Comparison of ENCODE assay signal across 8 mouse cellular contexts in the genomic region with DNA sequence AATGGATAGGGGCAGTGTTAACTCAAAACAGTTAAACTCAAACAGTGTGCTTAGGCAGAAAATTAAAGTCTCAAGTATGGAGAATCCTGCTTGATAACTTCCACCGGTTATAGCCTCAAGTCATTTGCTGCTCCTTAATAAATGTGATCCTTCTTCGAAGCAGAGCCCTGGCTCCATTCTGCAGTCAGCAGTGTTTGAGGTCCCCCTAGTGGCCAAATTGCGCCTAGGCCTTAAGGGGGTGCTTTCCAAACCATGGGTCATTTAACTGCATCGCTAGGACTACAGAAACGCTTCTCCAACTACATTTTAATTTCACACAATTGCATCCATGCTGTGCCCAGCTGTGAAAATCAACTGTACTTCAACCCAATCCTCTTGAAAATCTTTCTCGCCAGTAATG. TPM values are rescaled to one million over a fixed set of nuclear protein-coding genes. Genes with fewer than 3 reads are reported as not detected.
DNase-seq lines count a peak whose midpoint lies in the region; ATAC-seq and TF ChIP-seq lines count a peak whose summit lies in the region.

No protein-coding gene starts in this region.

- H3K9ac ChIP-seq in embryonic facial prominence, embryonic 11.5 days (replicated peaks; ENCODE audit: low read length) = no peak overlapping the region
- H3K9ac ChIP-seq in limb, embryonic 15.5 days = no peak overlapping the region

- H3K4me3 ChIP-seq in embryonic facial prominence, embryonic 11.5 days (ENCODE audit: low read depth, low read length) = no peak overlapping the region
- no peak overlapping the region for H3K4me3 ChIP-seq in heart, embryonic 10.5 days
- H3K4me3 ChIP-seq in limb, embryonic 15.5 days = no peak overlapping the region
- H3K4me3 ChIP-seq in testis, adult 2 months (ENCODE audit: control insufficient read depth, low read depth, low read length) = no peak overlapping the region

- no peaks in the 10 kb centered on the region for H3K36me3 ChIP-seq in embryonic facial prominence, embryonic 11.5 days (replicated peaks; ENCODE audit: control insufficient read depth, insufficient read depth, low read depth, low read length)
- H3K36me3 ChIP-seq in heart, embryonic 10.5 days = no peaks in the 10 kb centered on the region
- H3K36me3 ChIP-seq in limb, embryonic 15.5 days = no peaks in the 10 kb centered on the region
- no peaks in the 10 kb centered on the region for H3K36me3 ChIP-seq in testis, adult 2 months (ENCODE audit: control insufficient read depth, insufficient read depth, low read length)

- no peaks in the 10 kb centered on the region for H3K27me3 ChIP-seq in embryonic facial prominence, embryonic 11.5 days (ENCODE audit: control insufficient read depth, insufficient read depth, low read length)
- no peaks in the 10 kb centered on the region for H3K27me3 ChIP-seq in heart, embryonic 10.5 days (ENCODE audit: insufficient read depth, poor library complexity, severe bottlenecking)
- H3K27me3 ChIP-seq in limb, embryonic 15.5 days = peaks cover 10% of the 10 kb centered on the region; the same call in 1 of the 2 replicates
- H3K27me3 ChIP-seq in testis, adult 2 months (ENCODE audit: control insufficient read depth, insufficient read depth, low read length) = no peaks in the 10 kb centered on the region

- TF ChIP-seq POLR2A in testis, adult 2 months (IDR thresholded peaks at IDR 0.05; ENCODE audit: control insufficient read depth, low read depth, low read length) = no peak

- H3K9me3 ChIP-seq in embryonic facial prominence, embryonic 11.5 days (replicated peaks; ENCODE audit: control insufficient read depth, low read length) = no peaks in the 10 kb centered on the region
- H3K9me3 ChIP-seq in heart, embryonic 10.5 days = no peaks in the 10 kb centered on the region
- no peaks in the 10 kb centered on the region for H3K9me3 ChIP-seq in limb, embryonic 15.5 days

- ATAC-seq in embryonic facial prominence, embryonic 11.5 days (replicated peaks; ENCODE audit: insufficient number of reproducible peaks, low FRiP score, low TSS enrichment, low read depth) = no peak
- 0 out of 2 replicates have a peak, but pooled peaks have one; percentile 52 for ATAC-seq in limb, embryonic 15.5 days (ENCODE audit: insufficient number of reproducible peaks, low FRiP score, low TSS enrichment, low read depth)

- no peak overlapping the region for H3K27ac ChIP-seq in embryonic facial prominence, embryonic 11.5 days (replicated peaks; ENCODE audit: low read depth, low read length)
- H3K27ac ChIP-seq in heart, embryonic 10.5 days = no peak overlapping the region
- no peak overlapping the region for H3K27ac ChIP-seq in limb, embryonic 15.5 days
- no peak overlapping the region for H3K27ac ChIP-seq in testis, adult 2 months (ENCODE audit: control insufficient read depth, insufficient read depth, low read depth, low read length)

- no peaks in the 10 kb centered on the region for H3K4me1 ChIP-seq in embryonic facial prominence, embryonic 11.5 days (ENCODE audit: control insufficient read depth, insufficient read depth, low read length)
- no peaks in the 10 kb centered on the region for H3K4me1 ChIP-seq in heart, embryonic 10.5 days
- H3K4me1 ChIP-seq in limb, embryonic 15.5 days = no peaks in the 10 kb centered on the region
- peaks cover 3% of the 10 kb centered on the region for H3K4me1 ChIP-seq in testis, adult 2 months (ENCODE audit: control insufficient read depth, insufficient read depth, low read length)

- no peak overlapping the region for H3K4me2 ChIP-seq in embryonic facial prominence, embryonic 11.5 days (ENCODE audit: low read depth, low read length)
- H3K4me2 ChIP-seq in limb, embryonic 15.5 days = no peak overlapping the region

- peak; percentile 79; the same call in 1 of the 2 replicates for TF ChIP-seq CTCF in testis, adult 2 months (IDR thresholded peaks at IDR 0.05; ENCODE audit: control insufficient read depth, insufficient read depth, insufficient replicate concordance, low read depth, low read length)

- DNase-seq in A20 (ENCODE audit: low read depth, low spot score) = peak; percentile 76
- peak; percentile 84 for DNase-seq in adrenal gland, postnatal 36 days
- peak; percentile 93 for DNase-seq in embryonic facial prominence, embryonic 11.5 days (ENCODE audit: low spot score)
- DNase-seq in heart, embryonic 10.5 days (ENCODE audit: low spot score) = peak; percentile 80
- DNase-seq in kidney, postnatal 10 days = peak; percentile 91
- DNase-seq in neural tube, embryonic 10.5 days (ENCODE audit: extremely low spot score, low spot score) = peak; percentile 83

- 4% methylated on average over 6 of the region's 6 CpGs for WGBS in embryonic facial prominence, embryonic 11.5 days
- 6% methylated on average over 6 of the region's 6 CpGs for WGBS in heart, embryonic 10.5 days
- WGBS in limb, embryonic 15.5 days = 1% methylated on average over 6 of the region's 6 CpGs

RNA-seq across cellular contexts. Expression of a gene that starts 2.4 kb away (rescaled TPM):
- total RNA-seq in adrenal gland, postnatal 36 days (2021) = not detected
- polyA plus RNA-seq in embryonic facial prominence, embryonic 11.5 days (2014; fragmentation: Nextera tagmentation; extraction: Ambion mirVana) = 0.41 TPM in 1 of 2 replicates, not detected in the other
- 0.36 and 0.59 TPM in 2 replicates for polyA plus RNA-seq in heart, embryonic 10.5 days (2016; fragmentation: Nextera tagmentation; extraction: Ambion mirVana)
- 0.10 TPM in 1 of 2 replicates, not detected in the other for polyA plus RNA-seq in limb, embryonic 15.5 days (2015; fragmentation: Nextera tagmentation; extraction: Ambion mirVana)
- polyA plus RNA-seq in testis, adult 2 months (2012; rRNA removed) = 14.1 and 14.5 TPM in 2 replicates
